Mouse (Mus musculus) hindbrain, embryonic 12.5 days (tissue): ENCODE data around the gene Klf6. TPM values are rescaled to one million over a fixed set of nuclear protein-coding genes. Genes with fewer than 3 reads are reported as not detected.

Experiments
- ATAC-seq: fragments of 200-750 bp; cut with Nextera tagmentation; 2 replicates; pipeline ENCODE4 v1.8.0; 2017; ENCODE audit warnings: moderate TSS enrichment; ENCODE audit not compliant: low FRiP score
- H3K27ac ChIP-seq: fragments of 300-500 bp; sonication (generic); 2 replicates; pipeline ENCODE4 v1.5.1; 2016; ENCODE audit warnings: mild to moderate bottlenecking
- H3K27me3 ChIP-seq: fragments of 300-500 bp; sonication (generic); 2 replicates; pipeline ENCODE4 v1.6.1; 2016; ENCODE audit warnings: mild to moderate bottlenecking
- H3K36me3 ChIP-seq: fragments of 300-500 bp; sonication (generic); 2 replicates; pipeline ENCODE4 v1.6.1; 2016; ENCODE audit warnings: mild to moderate bottlenecking
- H3K4me1 ChIP-seq: fragments of 300-500 bp; sonication (generic); 2 replicates; pipeline ENCODE4 v1.6.1; 2016
- H3K4me2 ChIP-seq: fragments of 300-500 bp; sonication (generic); replicated peaks from 2 replicates; pipeline ENCODE4 v1.6.1; 2016; ENCODE audit warnings: mild to moderate bottlenecking
- H3K4me3 ChIP-seq: fragments of 300-500 bp; sonication (generic); 2 replicates; pipeline ENCODE4 v1.5.1; 2016; ENCODE audit warnings: mild to moderate bottlenecking
- H3K9ac ChIP-seq: fragments of 300-500 bp; sonication (generic); 2 replicates; pipeline ENCODE4 v1.6.1; 2016; ENCODE audit warnings: mild to moderate bottlenecking, moderate library complexity
- H3K9me3 ChIP-seq: fragments of 300-500 bp; sonication (generic); replicated peaks from 2 replicates; pipeline ENCODE4 v1.6.1; 2016; ENCODE audit warnings: mild to moderate bottlenecking
- WGBS: fragments of 180-500 bp; shearing (Covaris S2); methylation state at CpG from one replicate; pipeline ENCODE4 v1.1.7; 2016; 5-methylcytosine and 5-hydroxymethylcytosine counted together
- polyA plus RNA-seq: library from polyadenylated mRNA; unstranded; fragments of >200 nt; fragmentation: Nextera tagmentation; extraction: Ambion mirVana; gene quantifications from 2 replicates; pipeline ENCODE4 v1.2.1, GENCODE M21; 2016

The Klf6 gene
- polyA plus RNA-seq, 1 experiment from 2014 or later, result 92.0 TPM

DNA sequence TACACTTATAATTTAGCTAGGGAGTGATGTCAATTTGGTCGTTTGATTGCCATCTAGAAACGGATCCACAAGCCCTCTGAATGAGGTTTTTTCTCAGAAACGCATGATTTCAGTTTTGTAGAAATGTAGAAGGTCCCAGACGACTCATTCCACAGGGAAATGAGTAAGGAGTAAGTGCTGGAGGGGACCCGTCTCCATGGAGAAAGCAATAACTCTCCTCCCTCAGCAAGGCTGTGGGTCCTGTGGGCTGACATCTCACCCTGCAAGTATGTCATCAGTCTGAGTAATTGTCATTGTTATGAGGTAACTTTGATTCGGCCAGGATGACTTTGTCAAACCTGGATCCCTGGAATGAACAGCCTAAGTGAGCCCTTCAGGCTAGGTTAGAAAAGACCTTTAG is 4.8 kb downstream of the Klf6 start:
- 0 out of 2 replicates have a peak overlapping the region, but pooled peaks have one; percentile 1 for H3K4me3 ChIP-seq
- H3K36me3 ChIP-seq, result peaks cover 28% of the 10 kb centered on the region
- peaks cover 26% of the 10 kb centered on the region for H3K4me1 ChIP-seq
- no peak for ATAC-seq
- WGBS, result 83% methylated on average over 6 of the region's 6 CpGs
- H3K9me3 ChIP-seq, result no peaks in the 10 kb centered on the region
- H3K27ac ChIP-seq, result no peak overlapping the region
- no peaks in the 10 kb centered on the region for H3K27me3 ChIP-seq
- no peak overlapping the region for H3K9ac ChIP-seq
- peak overlapping the region; percentile 58 for H3K4me2 ChIP-seq

DNA sequence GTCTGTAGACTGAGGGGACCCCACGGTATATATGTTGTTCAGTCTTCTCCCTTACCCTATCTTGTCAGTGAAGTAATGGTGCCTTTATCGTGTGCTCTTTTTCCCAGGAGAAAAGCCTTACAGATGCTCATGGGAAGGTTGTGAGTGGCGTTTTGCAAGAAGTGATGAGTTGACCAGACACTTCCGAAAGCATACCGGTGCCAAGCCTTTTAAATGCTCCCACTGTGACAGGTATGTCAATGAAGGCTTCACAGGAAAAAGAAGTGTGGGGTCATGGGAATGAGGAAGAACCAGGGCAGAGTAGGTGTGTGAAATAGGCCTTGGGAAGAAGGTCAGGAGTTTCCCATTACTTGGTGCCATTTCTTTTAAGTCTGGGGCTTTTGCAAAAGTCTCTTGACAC is 5.2 kb downstream of the Klf6 start:
- Histone ChIP-seq H3K4me2 (no peak overlapping the region), H3K27ac (no peak overlapping the region), H3K4me3 (no peak overlapping the region), H3K27me3 (no peaks in the 10 kb centered on the region), H3K4me1 (peaks cover 26% of the 10 kb centered on the region), H3K9ac (no peak overlapping the region), H3K36me3 (peaks cover 28% of the 10 kb centered on the region), H3K9me3 (no peaks in the 10 kb centered on the region)
- WGBS, result 92% methylated on average over 5 of the region's 5 CpGs
- ATAC-seq, result no peak

DNA sequence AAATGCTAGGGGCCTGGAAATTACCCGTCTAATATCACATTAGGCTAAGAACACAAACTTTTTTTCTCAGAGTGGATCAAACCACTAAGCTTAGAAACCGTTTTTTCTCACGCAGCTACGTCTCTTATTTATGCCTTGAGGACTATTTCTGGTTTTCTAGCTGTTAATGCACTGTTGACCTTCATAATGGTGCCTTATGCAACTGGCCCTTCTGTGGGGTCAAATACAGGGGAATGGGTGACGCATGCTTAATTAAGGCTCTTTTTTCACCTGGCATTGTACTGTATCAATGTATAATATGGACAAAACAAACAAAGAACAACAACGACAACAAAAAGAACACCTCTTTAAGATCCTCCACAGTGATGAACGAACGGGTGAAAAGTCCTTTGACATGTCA is 7.1 kb downstream of the Klf6 start:
- WGBS, result 80% methylated on average over 8 of the region's 8 CpGs
- peaks cover 28% of the 10 kb centered on the region for H3K36me3 ChIP-seq
- no peak overlapping the region for H3K4me2 ChIP-seq
- H3K27ac ChIP-seq, result no peak overlapping the region
- H3K9me3 ChIP-seq, result no peaks in the 10 kb centered on the region
- no peak overlapping the region for H3K9ac ChIP-seq
- no peak overlapping the region for H3K4me3 ChIP-seq
- no peaks in the 10 kb centered on the region for H3K27me3 ChIP-seq
- ATAC-seq, result no peak
- H3K4me1 ChIP-seq, result peaks cover 23% of the 10 kb centered on the region

- Histone ChIP-seq H3K4me3 (no peak overlapping the region), H3K9ac (no peak overlapping the region), H3K9me3 (no peaks in the 10 kb centered on the region), H3K27ac (no peak overlapping the region), H3K36me3 (peaks cover 28% of the 10 kb centered on the region), H3K27me3 (no peaks in the 10 kb centered on the region), H3K4me1 (peaks cover 19% of the 10 kb centered on the region), H3K4me2 (no peak overlapping the region)
- ATAC-seq, result no peak
- 49% methylated on average over 5 of the region's 5 CpGs for WGBS
Observed at GRCm38 (mm10) chr13:5869433-5869832, 8.2 kb downstream of the Klf6 start.

- H3K4me1 ChIP-seq, result peaks cover 19% of the 10 kb centered on the region
- H3K9me3 ChIP-seq, result no peaks in the 10 kb centered on the region
- no peaks in the 10 kb centered on the region for H3K27me3 ChIP-seq
- 11% methylated on average over 7 of the region's 7 CpGs for WGBS
- H3K9ac ChIP-seq, result no peak overlapping the region
- no peak overlapping the region for H3K27ac ChIP-seq
- no peak overlapping the region for H3K4me3 ChIP-seq
- peaks cover 28% of the 10 kb centered on the region for H3K36me3 ChIP-seq
- no peak for ATAC-seq
- no peak overlapping the region for H3K4me2 ChIP-seq
Observed at GRCm38 (mm10) chr13:5869842-5870241, 8.6 kb downstream of the Klf6 start.

GRCm38 (mm10) chr13:5870382-5871272 is 9.3 kb downstream of the Klf6 start:
- Histone ChIP-seq H3K4me3 (no peak overlapping the region), H3K4me2 (peak overlapping the region; percentile 27), H3K36me3 (peaks cover 20% of the 10 kb centered on the region), H3K9ac (peak overlapping the region; percentile 23; the same call in 1 of the 2 replicates), H3K9me3 (no peaks in the 10 kb centered on the region), H3K4me1 (peaks cover 12% of the 10 kb centered on the region), H3K27me3 (no peaks in the 10 kb centered on the region), H3K27ac (no peak overlapping the region; the same call in 1 of the 2 replicates)
- peak; percentile 71 for ATAC-seq
- 13% methylated on average over 15 of the region's 15 CpGs for WGBS

DNA sequence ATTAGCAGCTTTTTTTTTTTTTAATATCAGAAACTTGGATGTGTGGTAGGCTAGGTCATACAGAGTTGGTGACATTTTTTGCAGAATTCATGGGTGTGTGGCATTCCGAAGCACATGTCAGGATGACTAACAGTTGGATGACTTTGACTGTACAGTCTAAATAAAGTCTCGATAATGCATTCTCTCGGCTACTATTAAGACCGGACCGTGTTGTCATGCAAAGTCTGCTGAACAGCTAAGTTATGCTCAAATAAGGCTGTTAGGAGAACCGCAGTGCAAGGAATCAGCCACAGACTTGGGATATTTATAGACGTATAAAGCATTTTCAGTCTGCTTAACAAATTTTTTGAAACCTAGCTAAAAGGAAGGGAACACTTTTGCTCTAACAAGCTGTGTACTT is 10.1 kb downstream of the Klf6 start:
- no peaks in the 10 kb centered on the region for H3K27me3 ChIP-seq
- H3K4me3 ChIP-seq, result no peak overlapping the region
- H3K36me3 ChIP-seq, result peaks cover 12% of the 10 kb centered on the region
- peaks cover 12% of the 10 kb centered on the region for H3K4me1 ChIP-seq
- H3K4me2 ChIP-seq, result no peak overlapping the region
- no peak for ATAC-seq
- no peak overlapping the region for H3K27ac ChIP-seq
- no peaks in the 10 kb centered on the region for H3K9me3 ChIP-seq
- WGBS, result 85% methylated on average over 7 of the region's 7 CpGs
- no peak overlapping the region for H3K9ac ChIP-seq

- H3K9me3 ChIP-seq, result no peaks in the 10 kb centered on the region
- no peak overlapping the region for H3K4me2 ChIP-seq
- no peak for ATAC-seq
- peaks cover 12% of the 10 kb centered on the region for H3K4me1 ChIP-seq
- H3K27me3 ChIP-seq, result no peaks in the 10 kb centered on the region
- H3K36me3 ChIP-seq, result no peaks in the 10 kb centered on the region
- no peak overlapping the region for H3K27ac ChIP-seq
- no peak overlapping the region for H3K4me3 ChIP-seq
- WGBS, result 86% methylated on average over 3 of the region's 3 CpGs
- H3K9ac ChIP-seq, result no peak overlapping the region
Observed at GRCm38 (mm10) chr13:5873681-5874080, 12.4 kb downstream of the Klf6 start.

- H3K27me3 ChIP-seq, result no peaks in the 10 kb centered on the region
- H3K27ac ChIP-seq, result no peak overlapping the region
- no peak for ATAC-seq
- H3K9me3 ChIP-seq, result no peaks in the 10 kb centered on the region
- 93% methylated on average over 3 of the region's 3 CpGs for WGBS
- no peak overlapping the region for H3K4me2 ChIP-seq
- no peak overlapping the region for H3K9ac ChIP-seq
- no peaks in the 10 kb centered on the region for H3K36me3 ChIP-seq
- no peak overlapping the region for H3K4me3 ChIP-seq
- peaks cover 4% of the 10 kb centered on the region for H3K4me1 ChIP-seq
Observed at GRCm38 (mm10) chr13:5875478-5875877, 14.2 kb downstream of the Klf6 start.

DNA sequence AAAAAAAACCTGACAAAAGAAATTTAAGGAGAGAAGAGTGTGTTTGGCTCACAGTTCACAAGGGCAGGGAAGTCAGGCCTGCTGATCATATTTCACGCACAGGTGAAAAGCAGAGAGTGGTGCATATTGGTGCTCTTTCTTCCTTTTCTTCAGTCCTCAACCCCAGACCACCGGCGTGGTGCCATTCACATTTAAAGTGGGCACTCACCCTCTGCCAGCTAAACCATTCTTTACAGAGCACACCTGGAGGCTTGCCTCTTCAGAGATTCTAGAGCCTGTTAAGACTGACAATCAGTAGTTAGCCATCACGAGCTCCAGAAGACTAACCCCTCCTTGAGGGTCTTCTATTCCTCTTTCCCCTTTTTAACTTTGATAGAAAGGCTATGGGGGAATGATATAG is 17.5 kb downstream of the Klf6 start:
- Histone ChIP-seq H3K27ac (no peak overlapping the region), H3K36me3 (no peaks in the 10 kb centered on the region), H3K9me3 (no peaks in the 10 kb centered on the region), H3K4me3 (no peak overlapping the region), H3K4me2 (no peak overlapping the region), H3K9ac (no peak overlapping the region), H3K4me1 (no peaks in the 10 kb centered on the region), H3K27me3 (no peaks in the 10 kb centered on the region)
- no peak for ATAC-seq
- 64% methylated on average over 4 of the region's 4 CpGs for WGBS

DNA sequence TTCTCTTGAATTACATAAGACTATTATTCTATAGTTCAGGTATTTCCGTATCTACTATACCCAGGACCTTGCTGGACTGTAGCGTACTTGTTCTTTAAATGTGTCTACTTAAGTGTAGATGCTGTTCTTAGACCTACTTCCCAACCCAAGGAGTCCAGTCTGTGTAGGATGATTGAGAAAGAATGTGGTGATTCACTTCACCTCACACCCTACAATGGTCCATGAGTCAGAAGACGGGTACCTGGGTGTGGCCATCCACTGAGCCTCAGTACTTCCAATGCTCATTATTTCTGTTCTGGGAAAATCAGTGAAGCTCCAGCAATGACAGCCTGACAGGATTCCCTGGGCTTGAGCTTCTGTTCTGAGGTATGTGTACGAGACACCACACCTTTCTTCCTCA is 25.5 kb downstream of the Klf6 start:
- H3K4me2 ChIP-seq, result no peak overlapping the region
- 89% methylated on average over 4 of the region's 4 CpGs for WGBS
- no peaks in the 10 kb centered on the region for H3K9me3 ChIP-seq
- H3K4me1 ChIP-seq, result no peaks in the 10 kb centered on the region
- no peak for ATAC-seq
- H3K27ac ChIP-seq, result no peak overlapping the region
- no peak overlapping the region for H3K9ac ChIP-seq
- no peak overlapping the region for H3K4me3 ChIP-seq
- no peaks in the 10 kb centered on the region for H3K36me3 ChIP-seq
- H3K27me3 ChIP-seq, result no peaks in the 10 kb centered on the region

DNA sequence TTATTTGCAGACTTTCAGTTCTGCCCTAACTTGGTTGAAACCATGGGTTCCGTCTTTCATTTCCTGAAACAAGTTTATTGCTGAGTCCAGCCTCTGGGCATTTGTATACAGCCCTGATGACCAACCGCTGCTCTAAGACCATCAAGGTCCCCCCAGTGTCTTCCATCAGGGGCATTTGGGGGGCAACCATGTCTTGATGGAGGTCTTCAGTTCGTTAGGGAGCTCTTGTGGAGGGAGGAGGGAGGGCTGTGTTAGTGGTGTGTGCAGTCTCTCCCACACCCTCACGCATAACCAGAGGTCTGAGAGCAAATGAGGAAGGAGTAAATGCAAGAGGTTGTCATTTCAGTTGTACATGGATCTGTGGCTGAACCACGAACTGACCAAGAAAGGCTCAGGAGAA is 26.9 kb downstream of the Klf6 start:
- ATAC-seq, result no peak
- 84% methylated on average over 5 of the region's 5 CpGs for WGBS

DNA sequence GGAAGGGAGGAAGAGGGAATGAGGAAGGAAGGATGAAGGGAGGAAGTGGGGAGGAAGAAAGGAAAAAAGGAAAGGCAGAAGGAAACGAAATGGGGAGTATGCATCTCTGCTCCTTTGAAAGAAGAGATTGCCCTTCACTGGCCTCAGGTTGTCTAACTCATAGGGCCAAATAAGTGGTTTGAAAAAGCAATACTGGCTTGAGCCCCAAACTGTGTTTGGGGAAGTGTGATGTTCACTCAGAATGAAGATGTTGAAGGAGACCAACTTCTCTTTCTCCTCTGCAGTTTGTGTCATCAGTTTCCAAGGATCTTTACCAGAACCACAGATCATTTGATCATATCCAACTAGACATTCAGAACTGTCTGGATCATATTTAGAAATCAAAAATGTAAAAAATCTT is 27.4 kb downstream of the Klf6 start:
- no peak for ATAC-seq
- Histone ChIP-seq H3K36me3 (no peaks in the 10 kb centered on the region), H3K4me3 (no peak overlapping the region), H3K27ac (no peak overlapping the region), H3K9me3 (no peaks in the 10 kb centered on the region), H3K4me1 (no peaks in the 10 kb centered on the region), H3K27me3 (no peaks in the 10 kb centered on the region), H3K9ac (no peak overlapping the region), H3K4me2 (no peak overlapping the region)
- WGBS, result 92% methylated on average over 1 of the region's 1 CpGs

More for the DNA sequence above, 26.9 kb downstream of the Klf6 start:
- no peak overlapping the region for H3K4me3 ChIP-seq
- no peak overlapping the region for H3K4me2 ChIP-seq
- H3K27me3 ChIP-seq, result no peaks in the 10 kb centered on the region
- no peak overlapping the region for H3K27ac ChIP-seq
- H3K36me3 ChIP-seq, result no peaks in the 10 kb centered on the region
- no peaks in the 10 kb centered on the region for H3K9me3 ChIP-seq
- no peaks in the 10 kb centered on the region for H3K4me1 ChIP-seq
- no peak overlapping the region for H3K9ac ChIP-seq
